Mouse (Mus musculus): ENCODE data around the gene Gusb.

Gusb gene

DNA sequence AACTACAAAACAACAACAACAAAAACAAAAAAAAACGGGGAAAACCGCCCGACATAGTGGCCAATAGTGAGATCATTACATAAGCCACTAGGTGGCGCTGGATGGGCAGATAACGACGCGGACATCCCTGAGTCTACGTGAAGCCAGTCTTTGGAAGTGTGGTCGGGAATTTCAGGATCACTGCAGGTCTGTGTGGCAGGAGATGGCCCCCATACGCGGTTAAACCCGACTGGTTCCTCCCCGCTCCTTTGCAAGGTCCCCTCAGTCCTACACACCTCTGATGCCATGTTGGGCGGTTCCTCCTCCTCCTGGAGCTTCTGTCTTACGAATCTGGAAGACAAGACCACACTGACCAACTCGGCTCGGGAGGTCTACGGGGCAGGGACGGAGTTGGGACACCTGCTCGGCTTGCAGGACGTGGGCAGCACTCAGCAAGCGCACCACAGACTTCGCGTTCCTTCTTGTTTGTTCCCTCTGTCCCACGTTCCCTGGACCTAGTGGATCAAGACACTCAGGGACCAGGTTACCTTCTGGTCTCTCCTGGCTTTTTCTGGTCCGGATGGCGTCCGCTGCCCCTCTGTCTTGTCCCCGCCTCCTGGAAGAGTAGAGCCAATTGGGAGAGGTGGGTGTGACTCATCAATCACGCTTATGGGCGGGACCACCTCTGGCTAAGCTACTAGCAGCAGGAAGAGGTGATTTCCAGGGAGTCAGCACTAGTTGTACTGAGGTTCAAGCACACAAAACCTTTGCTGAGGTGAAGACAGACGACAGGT, 21.1 kb upstream of the Gusb start:
- peak; percentile 86 to 91 for DNase-seq

DNA sequence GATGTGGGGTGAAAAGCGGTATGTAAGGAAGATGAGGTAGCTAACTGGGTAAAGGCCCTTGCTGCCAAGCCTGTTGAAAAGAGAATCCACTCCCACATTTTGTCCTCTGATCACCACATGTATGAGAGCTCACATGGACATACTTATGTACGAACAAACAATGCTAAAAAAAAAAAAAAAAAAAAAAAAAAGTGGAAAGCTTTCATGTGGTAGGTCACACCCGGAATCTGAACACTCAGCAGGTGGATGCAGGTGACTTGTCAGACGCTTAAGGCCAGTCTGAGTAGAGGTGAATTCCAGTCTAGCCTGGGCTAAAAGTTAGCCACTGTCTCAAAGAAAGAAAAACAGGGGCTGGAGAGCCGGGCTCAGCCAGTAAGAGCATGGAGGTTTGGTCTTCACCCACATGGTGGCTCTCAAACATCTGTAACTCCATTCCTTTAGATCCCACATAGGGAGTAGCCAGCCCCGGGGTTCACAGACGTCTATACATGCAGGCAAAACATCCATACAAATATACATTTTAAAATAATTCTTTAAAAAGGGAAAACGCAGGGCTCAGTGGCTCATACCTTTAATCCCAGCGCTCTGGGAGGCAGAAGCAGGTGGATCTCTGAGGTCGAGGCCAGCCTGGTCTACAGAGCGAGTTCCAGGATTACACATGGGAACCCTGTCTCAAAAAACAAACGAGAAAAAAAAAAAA, 20.4 kb upstream of the Gusb start:
- DNase-seq: no peak

DNA sequence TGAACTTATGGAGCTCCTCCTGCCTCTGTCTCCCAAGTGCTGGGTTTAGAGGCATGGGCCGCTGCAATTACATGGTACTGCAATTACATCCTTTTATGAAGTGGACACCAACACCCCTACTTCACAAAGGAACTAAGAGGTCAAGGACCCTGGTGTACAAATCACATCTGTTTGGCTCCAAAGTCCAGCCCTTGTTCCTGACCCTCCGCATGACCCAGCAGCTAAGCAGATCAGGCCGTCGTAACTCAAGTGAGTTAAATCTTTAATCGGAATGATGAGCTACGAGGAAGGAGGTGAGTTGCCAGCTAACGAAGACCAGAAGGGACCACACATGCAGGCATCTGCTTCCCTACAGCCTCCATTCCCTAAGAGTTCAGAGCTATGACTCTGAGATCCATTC, 19.5 kb upstream of the Gusb start:
- DNase-seq: no peak

DNA sequence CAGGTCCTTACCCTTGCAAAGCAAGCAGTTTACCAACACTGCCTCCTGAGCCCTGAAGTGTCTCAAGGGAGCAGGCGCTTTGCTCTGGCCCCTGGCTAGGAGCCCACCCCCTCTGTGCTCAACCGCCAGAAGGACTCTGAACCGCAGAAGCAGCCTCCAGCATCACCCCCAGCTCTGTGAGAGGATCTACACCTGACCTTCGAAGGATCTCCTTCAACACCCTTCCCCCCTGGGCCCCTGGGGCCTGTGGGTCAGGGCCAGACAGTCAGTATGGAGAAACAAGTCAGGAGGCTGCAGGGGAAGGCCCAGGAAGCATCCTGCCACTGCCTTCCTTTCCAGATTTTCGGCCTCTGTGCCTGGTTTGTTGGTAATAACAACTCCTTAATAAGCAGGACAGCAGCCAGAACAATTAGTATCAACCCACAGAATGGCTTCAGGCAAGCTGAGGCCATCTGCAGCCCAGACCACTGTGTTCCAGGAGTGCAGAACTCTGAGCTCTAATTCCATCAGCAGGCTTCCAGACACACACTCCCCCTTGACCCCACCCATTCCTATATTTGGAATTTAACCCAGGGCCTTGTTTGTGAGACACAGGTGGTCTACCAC, 18.6 kb upstream of the Gusb start:
- peak; percentile 58 to 74 for DNase-seq

DNA sequence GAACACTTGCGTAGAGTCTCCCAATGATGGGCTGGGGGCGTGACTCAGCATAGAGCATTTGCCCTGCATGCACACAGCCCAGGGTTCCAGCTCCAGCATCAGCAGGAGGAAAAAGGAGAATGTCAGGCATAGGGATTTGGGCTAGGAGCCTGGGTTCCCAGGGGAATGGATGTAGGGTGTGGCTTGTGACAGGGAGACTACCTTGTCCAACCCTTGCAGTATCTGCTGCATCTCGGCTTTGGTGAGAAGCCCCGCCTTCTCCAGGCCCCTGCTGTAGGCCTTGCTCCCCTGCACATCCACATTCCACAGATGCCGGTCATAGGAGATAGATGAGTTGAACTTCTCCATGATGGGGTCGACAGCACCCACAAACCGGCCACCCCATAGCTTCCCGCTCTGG, 16.6 kb upstream of the Gusb start:
- no peak for DNase-seq

GRCm38 (mm10) chr5:130015104-130015503, 12.3 kb upstream of the Gusb start:
- no peak for DNase-seq

GRCm38 (mm10) chr5:130010961-130011360, 8.1 kb upstream of the Gusb start:
- no peak for DNase-seq

- no peak for DNase-seq
Measured at GRCm38 (mm10) chr5:130009784-130010183, 6.9 kb upstream of the Gusb start.

GRCm38 (mm10) chr5:130008034-130008590, 5.3 kb upstream of the Gusb start:
- no peak for DNase-seq

GRCm38 (mm10) chr5:130007344-130007743, 4.5 kb upstream of the Gusb start:
- DNase-seq: no peak

DNA sequence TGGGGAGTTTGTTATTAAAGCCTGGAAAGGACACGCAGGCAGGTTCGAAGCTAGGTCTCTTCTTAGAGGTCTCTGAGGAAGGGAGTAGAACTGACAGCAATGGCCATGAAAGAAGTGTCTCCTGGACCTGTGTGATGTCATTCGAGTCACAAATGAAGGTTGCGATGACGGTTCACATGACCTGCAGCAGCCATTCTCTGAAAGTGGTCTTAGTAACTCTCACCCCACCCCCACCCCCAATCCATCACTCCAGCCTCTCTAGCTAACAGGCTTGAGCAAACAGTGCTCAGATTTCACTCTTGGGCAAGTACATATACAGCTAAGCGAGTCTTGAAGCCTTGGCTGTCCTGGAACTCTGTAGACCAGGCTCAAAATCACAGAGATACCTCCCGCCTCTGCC, 380 bp upstream of the Gusb start:
- no peak for DNase-seq

GRCm38 (mm10) chr5:130001356-130001987, 1.4 kb downstream of the Gusb start:
- DNase-seq: no peak

- no peak for DNase-seq
Measured at GRCm38 (mm10) chr5:130000735-130001134, 2.1 kb downstream of the Gusb start.

DNA sequence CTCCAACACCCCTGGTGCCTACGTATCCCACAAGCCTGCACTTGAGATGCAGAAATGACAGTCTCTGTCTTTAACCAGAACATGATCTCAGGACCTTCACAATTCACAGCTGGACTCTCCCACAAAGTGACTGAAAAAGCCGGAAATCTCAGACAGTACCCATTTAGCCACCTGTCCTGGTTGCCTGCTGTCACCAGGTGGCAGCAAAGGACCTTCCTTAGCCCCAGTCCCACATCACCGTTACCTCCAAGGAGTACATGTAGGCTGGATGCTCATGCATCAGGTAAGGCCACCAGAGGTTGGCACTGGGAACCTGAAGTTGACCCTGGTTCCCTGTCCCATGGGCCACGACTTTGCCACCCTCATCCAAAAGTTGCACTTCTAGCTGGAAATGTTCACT, 3.8 kb downstream of the Gusb start:
- DNase-seq: peak; percentile 75 to 79

DNA sequence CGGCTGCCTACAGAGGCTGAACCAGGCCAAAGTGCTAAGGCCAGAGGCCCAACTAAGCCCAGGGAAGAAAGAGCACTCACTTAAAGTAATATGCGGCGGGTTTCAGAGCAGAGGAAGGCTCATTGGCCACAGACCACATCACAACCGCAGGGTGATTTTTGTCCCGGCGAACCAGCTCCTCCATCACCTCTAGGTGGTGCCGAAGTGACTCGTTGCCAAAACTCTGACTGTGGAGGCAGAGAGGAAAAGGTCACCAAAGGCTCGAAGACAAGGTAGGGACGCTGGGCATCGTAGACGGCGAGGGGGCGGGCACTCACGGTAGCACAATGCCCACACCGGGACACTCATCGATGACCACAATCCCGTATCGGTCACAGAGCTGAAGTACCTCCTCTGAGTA, 5.1 kb downstream of the Gusb start:
- peak in 1 of 2 experiments; percentile 18 for DNase-seq

GRCm38 (mm10) chr5:129994989-129995388, 7.9 kb downstream of the Gusb start:
- DNase-seq: no peak

- DNase-seq: no peak
Measured at GRCm38 (mm10) chr5:129993374-129993773, 9.5 kb downstream of the Gusb start.

DNA sequence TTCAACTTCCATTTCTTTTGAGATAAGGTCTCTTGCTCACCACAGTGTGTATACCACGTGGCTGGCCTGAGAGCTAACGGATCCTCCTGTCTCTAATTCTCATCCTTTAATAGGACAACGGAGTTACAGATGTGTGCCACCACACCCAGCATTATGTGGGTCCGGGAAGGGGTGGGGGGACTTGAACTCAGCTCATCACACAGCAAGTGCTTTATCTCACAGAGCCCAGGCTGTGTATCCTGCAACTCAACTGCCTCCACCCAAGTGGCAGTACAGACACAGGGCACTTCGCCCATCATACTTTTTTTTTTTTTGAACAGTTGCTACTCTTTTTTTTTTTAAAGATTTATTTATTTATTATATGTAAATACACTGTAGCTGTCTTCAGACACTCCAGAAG, 11.0 kb downstream of the Gusb start:
- no peak for DNase-seq

DNA sequence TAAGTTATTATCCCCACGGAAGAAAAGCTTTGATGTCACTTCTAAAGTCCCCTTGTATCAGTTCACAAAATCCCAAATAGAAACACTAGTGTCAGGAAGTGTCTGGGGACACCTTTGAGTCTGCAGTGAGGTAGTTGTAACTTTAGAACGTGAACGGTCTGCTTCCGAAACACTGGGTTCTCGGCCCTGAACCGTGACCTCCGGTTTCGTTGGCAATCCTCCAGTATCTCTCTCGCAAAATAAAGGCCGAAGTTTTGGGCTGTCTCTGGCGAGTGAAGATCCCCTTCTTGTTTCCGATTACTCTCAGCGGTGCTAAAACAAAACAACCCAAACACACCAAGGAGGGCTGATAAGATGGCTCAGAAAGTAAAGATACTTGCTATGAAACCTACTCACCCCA, 13.5 kb downstream of the Gusb start:
- DNase-seq: no peak

DNA sequence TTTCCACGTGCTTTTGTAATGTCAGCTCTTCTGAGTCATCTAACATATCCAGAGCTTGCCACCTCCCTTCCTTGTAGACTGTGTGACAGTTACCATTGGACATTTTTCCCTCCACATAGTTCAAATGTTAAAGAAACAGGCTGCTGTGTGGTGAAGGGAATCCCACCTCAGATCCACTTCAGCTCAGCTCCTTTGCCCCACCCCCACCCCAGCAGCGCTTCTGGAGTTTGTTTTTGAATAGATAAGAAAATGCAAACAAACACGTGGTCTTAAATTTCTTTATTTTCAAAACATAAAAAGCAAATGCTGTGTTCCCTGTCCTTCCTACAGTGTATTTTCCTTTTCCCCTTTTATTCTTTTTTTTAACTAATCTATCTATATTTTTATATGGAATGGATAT, 22.6 kb downstream of the Gusb start:
- DNase-seq: no peak

- DNase-seq: no peak
Measured at GRCm38 (mm10) chr5:129978608-129979007, 24.2 kb downstream of the Gusb start.

DNA sequence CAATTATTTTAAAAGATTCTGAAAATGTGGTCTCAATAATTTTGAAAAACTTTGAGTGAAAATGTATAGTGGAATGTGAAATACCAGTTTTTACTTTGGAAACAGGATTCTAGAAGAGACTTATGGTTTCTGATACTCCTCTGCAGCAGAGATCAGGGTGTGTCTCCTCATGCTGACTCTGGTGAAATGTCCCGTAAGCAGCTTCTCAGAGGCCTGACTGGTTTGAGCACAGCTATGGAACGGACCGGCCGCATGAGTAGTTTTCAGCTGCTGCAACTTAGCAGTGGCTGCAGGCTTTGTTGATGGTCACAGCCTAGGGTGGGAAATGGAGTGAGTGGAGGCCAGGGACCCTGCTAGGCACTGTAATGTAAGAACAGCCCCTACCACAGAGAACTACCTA, 25.1 kb downstream of the Gusb start:
- DNase-seq: no peak

DNA sequence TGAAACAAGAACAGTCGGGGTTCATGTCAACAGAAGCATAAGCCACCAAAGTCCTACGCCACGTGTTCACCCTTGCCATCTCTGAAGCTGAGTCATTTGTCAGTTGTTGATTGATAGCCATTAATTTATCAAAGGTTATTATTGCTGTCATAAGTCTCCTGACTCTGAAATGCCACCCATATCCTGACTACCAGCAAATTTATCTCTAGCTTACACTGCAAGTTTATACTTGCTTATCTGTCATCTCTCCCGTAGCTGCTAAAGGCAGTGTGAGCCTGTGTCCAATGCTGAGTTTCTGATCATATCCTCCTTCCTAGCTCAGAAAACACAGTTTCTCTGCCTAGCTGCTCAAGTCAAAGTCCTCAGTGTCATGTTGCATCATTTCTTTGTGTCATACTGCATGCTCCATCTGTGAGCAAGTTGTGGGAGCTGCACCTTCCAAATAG, 28.0 kb downstream of the Gusb start:
- DNase-seq: no peak

All from cerebellum, postnatal 10 days (tissue).